Mouse (Mus musculus) lung, adult 2 months (tissue): ENCODE data around the gene Exd1.
"Not testable (repeated sequence)": the region's sequence is repeated elsewhere in the genome, so short reads cannot be mapped to it uniquely, and the experiment has no call there.

Experiments
- CTCF ChIP-seq: fragments of 200-500 bp; IDR thresholded peaks from 2 replicates; pipeline ENCODE4 v1.5.1; 2011; ENCODE audit warnings: mild to moderate bottlenecking, low read length, control low read depth; ENCODE audit not compliant: insufficient read depth
- POLR2A ChIP-seq: fragments of 200-500 bp; IDR thresholded peaks from 2 replicates; pipeline ENCODE4 v1.6.1; 2011; ENCODE audit warnings: low read depth, mild to moderate bottlenecking, control low read depth, low read length, borderline replicate concordance; ENCODE audit errors: extremely low read depth

DNA sequence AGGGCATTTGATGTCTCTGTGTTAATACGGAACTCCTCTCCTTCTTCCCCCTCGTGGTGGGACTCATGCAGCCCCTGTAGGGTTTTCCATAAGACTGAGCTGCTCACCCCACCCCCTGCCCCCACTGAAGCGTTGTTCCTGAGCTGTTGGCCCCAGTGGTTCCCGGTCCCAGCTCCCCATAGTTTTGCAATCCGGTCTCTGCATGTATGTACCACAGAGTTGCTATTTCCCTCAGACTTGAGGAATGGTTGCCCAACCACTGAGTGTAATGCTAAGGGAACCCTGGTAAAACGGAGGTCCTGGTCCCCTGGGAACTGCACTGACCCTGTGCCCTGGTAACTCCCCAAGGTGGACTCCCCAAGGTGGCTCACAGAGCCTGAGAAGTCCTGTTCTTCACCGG is 38.9 kb downstream of the Exd1 start:
- TF ChIP-seq CTCF, POLR2A: not testable (repeated sequence)
